Mouse (Mus musculus) brain, adult 2 months (tissue): ENCODE measurements at regions not wholly inside any gene's neighbourhood (a gene's known extent, or its start where the extent isn't known, plus 50 kb on each side); places are given as distances from the start of the nearest gene placed in this dataset.

ENCODE experiments used
- DNase-seq: peaks from one replicate; pipeline ENCODE4 v3.0.0; 2011; ENCODE audit warnings: low read depth, low spot score

DNA sequence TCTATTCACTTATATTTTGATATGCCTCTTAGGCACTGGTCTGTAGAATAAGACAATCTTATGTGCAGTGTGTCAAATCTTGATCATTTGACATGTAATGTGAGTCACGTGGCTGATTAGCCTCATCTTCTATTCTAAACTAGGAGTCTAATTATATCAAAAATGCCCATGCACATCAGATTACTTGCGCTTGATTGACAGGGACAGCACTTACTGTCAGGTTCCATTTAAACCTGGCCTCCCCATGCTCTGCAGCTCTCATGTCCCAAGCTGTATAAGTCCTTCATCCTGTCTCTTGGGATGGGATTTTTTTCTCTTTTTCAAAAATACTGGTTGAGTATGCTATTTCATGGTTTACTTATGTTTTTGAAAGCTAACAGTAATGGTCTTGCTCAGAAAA is 425.7 kb downstream of the Epha5 start:
- DNase-seq: no peak

DNA sequence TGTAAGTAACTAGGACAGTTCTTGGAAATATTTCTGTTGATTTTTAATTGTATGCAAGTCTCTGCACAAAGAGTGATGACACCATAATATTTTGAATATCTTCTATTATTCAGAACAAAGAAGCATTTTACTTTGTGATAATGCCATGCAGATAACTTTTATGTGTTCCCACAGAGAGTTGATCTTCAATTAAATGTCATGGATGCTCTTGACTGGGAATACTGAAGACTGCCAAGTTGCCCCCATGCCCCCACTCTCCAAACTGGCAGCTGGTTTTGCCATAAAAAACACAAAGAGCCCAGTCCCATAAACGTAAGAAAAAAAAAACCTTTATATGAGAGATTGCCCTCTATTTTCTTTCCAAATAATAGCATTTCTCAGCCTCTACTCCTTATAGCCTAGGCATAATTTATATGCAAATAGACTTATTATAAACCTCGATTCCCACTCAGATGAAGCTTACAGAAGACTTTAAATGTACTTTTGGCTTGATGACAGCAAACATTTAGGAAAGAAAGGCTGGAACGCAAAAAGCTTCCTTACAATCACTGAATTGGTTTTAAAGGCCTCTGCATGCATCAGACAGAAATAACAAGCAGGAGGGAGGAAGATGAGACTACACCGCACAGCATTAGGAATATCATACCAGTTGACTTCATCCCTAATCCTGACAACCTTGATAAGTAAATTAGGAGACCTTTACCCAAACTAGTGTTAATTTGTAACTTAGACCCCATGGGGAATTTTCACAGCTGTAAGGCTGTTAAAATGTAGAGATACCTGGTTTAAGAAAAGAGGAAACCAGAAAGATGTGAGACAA is 426.3 kb downstream of the Epha5 start:
- peak; percentile 15 for DNase-seq

DNA sequence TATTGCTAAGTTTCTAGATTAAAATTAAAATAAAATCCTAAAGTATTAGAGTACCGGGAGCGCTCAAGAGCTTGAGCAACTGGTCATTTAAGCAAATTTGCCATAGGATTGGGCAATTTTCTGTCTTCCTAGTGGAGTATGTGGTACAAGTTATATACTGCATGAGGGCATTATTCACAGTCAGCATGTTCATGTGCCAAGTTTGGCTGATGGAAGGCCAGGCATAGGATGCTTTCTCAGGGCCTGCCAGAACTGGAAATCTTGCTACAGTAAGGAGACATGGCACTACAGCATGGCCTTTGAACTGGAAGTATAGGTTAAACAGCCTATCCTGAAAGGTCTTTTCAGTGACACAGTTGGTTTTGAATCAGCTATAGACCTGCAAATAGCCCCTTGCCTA is 455.6 kb downstream of the Epha5 start:
- DNase-seq: no peak

DNA sequence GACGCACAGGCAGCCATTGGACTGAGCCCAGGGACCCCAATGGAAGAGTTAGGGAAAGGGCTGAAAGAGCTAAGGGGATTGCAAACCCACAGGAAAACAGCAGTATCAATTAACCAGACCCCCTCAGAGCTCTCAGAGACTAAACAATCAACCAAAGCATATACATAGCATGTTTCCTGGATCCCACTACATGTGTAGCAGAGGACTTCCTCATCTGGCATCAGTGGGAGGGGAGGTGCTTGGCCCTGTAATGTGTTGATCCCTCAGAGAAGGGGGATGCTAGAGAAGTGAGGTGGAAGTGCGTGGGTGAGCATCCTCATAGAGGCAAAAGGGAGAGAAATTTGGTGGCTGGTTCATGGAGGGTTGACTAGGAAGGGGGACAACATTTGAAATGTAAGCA is 458.4 kb downstream of the Epha5 start:
- no peak for DNase-seq

DNA sequence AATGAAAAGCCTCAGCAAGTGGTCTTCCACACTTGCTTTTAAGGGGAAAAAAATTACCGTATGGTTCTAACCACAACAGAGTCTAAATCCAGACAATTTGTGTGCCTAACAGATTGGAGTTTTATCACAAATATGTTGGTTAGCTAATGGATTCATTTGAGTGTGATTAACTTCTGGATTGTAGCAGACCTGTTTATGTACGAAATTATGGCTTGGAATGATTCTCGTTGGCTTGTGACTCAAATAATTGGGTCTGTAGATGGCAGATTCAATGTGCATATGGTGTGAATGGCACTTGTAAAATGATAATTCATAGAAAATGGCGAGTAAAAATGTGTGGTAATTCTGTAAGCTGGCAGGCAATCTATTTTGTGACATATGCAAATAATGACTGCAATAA is 459.0 kb downstream of the Epha5 start:
- peak; percentile 2 for DNase-seq
